Mouse (Mus musculus): ENCODE measurements at regions not wholly inside any gene's neighbourhood (a gene's known extent, or its start where the extent isn't known, plus 50 kb on each side); places are given as distances from the start of the nearest gene placed in this dataset.

- peaks cover 60% of the 10 kb centered on the region for H3K4me1 ChIP-seq (replicated peaks)
- no peak for ATAC-seq (ENCODE audit: low read depth)
- WGBS (ENCODE audit: insufficient replicate concordance): 68% methylated on average over 11 of the region's 11 CpGs
- no peak overlapping the region for H3K4me2 ChIP-seq
- no peak for DNase-seq
- no peaks in the 10 kb centered on the region for H3K9me3 ChIP-seq (replicated peaks)
- peaks cover 21% of the 10 kb centered on the region for H3K27me3 ChIP-seq
- H3K4me3 ChIP-seq (replicated peaks): no peak overlapping the region
- H3K27ac ChIP-seq: no peak overlapping the region
- H3K9ac ChIP-seq: no peak overlapping the region
- no peaks in the 10 kb centered on the region for H3K36me3 ChIP-seq
These were observed 98.6 kb upstream of the Pgrmc2 start for GRCm38 (mm10) chr3:41181438-41181837.

GRCm38 (mm10) chr3:41180911-41181310 lies 98.1 kb upstream of the Pgrmc2 start:
- Histone ChIP-seq H3K4me3 (replicated peaks) (no peak overlapping the region), H3K9ac (no peak overlapping the region), H3K36me3 (no peaks in the 10 kb centered on the region), H3K27me3 (peaks cover 21% of the 10 kb centered on the region), H3K27ac (peak overlapping the region; percentile 35), H3K4me2 (no peak overlapping the region), H3K4me1 (replicated peaks) (peaks cover 59% of the 10 kb centered on the region), H3K9me3 (replicated peaks) (no peaks in the 10 kb centered on the region)
- no peak for DNase-seq
- 70% methylated on average over 7 of the region's 7 CpGs for WGBS (ENCODE audit: insufficient replicate concordance)
- no peak for ATAC-seq (ENCODE audit: low read depth)

- peak; percentile 95 for ATAC-seq (ENCODE audit: low read depth)
- Histone ChIP-seq H3K9me3 (replicated peaks) (no peaks in the 10 kb centered on the region), H3K4me3 (replicated peaks) (no peak overlapping the region), H3K4me2 (peak overlapping the region; percentile 47), H3K4me1 (replicated peaks) (peaks cover 54% of the 10 kb centered on the region), H3K27me3 (peaks cover 18% of the 10 kb centered on the region), H3K36me3 (no peaks in the 10 kb centered on the region), H3K27ac (peak overlapping the region; percentile 84), H3K9ac (peak overlapping the region; percentile 54)
- peak; percentile 69 for DNase-seq
- 40% methylated on average over 4 of the region's 4 CpGs for WGBS (ENCODE audit: insufficient replicate concordance)
These were observed 96.4 kb upstream of the Pgrmc2 start for GRCm38 (mm10) chr3:41179037-41179880.

- no peak for ATAC-seq (ENCODE audit: low read depth)
- H3K4me3 ChIP-seq (replicated peaks): no peak overlapping the region
- no peak overlapping the region for H3K27ac ChIP-seq
- DNase-seq: no peak
- no peaks in the 10 kb centered on the region for H3K9me3 ChIP-seq (replicated peaks)
- H3K27me3 ChIP-seq: no peaks in the 10 kb centered on the region
- H3K4me2 ChIP-seq: no peak overlapping the region
- no peaks in the 10 kb centered on the region for H3K36me3 ChIP-seq
- no peak overlapping the region for H3K9ac ChIP-seq
- H3K4me1 ChIP-seq (replicated peaks): peaks cover 66% of the 10 kb centered on the region
These were observed 94.3 kb upstream of the Pgrmc2 start for GRCm38 (mm10) chr3:41177124-41177523.

GRCm38 (mm10) chr3:41175356-41175755 lies 92.5 kb upstream of the Pgrmc2 start:
- ATAC-seq (ENCODE audit: low read depth) (no peak), DNase-seq (no peak)
- no peaks in the 10 kb centered on the region for H3K36me3 ChIP-seq
- WGBS (ENCODE audit: insufficient replicate concordance): 59% methylated on average over 3 of the region's 3 CpGs
- no peak overlapping the region for H3K4me2 ChIP-seq
- peaks cover 73% of the 10 kb centered on the region for H3K4me1 ChIP-seq (replicated peaks)
- no peak overlapping the region for H3K4me3 ChIP-seq (replicated peaks)
- no peaks in the 10 kb centered on the region for H3K9me3 ChIP-seq (replicated peaks)
- peak overlapping the region; percentile 32; the same call in 1 of the 2 replicates for H3K27ac ChIP-seq
- no peaks in the 10 kb centered on the region for H3K27me3 ChIP-seq
- H3K9ac ChIP-seq: no peak overlapping the region

- no peak for DNase-seq
- H3K9ac ChIP-seq: no peak overlapping the region
- H3K4me2 ChIP-seq: no peak overlapping the region
- no peak for ATAC-seq (ENCODE audit: low read depth)
- 45% methylated on average over 6 of the region's 6 CpGs for WGBS (ENCODE audit: insufficient replicate concordance)
- no peaks in the 10 kb centered on the region for H3K9me3 ChIP-seq (replicated peaks)
- no peaks in the 10 kb centered on the region for H3K27me3 ChIP-seq
- peak overlapping the region; percentile 11; the same call in 1 of the 2 replicates for H3K27ac ChIP-seq
- no peak overlapping the region for H3K4me3 ChIP-seq (replicated peaks)
- no peaks in the 10 kb centered on the region for H3K36me3 ChIP-seq
- H3K4me1 ChIP-seq (replicated peaks): peaks cover 73% of the 10 kb centered on the region
These were observed 90.7 kb upstream of the Pgrmc2 start for GRCm38 (mm10) chr3:41173561-41173960.

- H3K4me1 ChIP-seq (replicated peaks): peaks cover 69% of the 10 kb centered on the region
- WGBS (ENCODE audit: insufficient replicate concordance): 76% methylated on average over 11 of the region's 11 CpGs
- H3K9me3 ChIP-seq (replicated peaks): no peaks in the 10 kb centered on the region
- DNase-seq (no peak), ATAC-seq (ENCODE audit: low read depth) (no peak)
- H3K4me3 ChIP-seq (replicated peaks): no peak overlapping the region
- H3K9ac ChIP-seq: no peak overlapping the region
- H3K27me3 ChIP-seq: no peaks in the 10 kb centered on the region
- peak overlapping the region; percentile 98 for H3K27ac ChIP-seq
- no peaks in the 10 kb centered on the region for H3K36me3 ChIP-seq
- H3K4me2 ChIP-seq: no peak overlapping the region
These were observed 89.7 kb upstream of the Pgrmc2 start for GRCm38 (mm10) chr3:41172306-41173215.

GRCm38 (mm10) chr3:41171772-41172171 lies 88.9 kb upstream of the Pgrmc2 start:
- WGBS (ENCODE audit: insufficient replicate concordance): 83% methylated on average over 4 of the region's 4 CpGs
- H3K27ac ChIP-seq: peak overlapping the region; percentile 98

GRCm38 (mm10) chr3:41171310-41171709 lies 88.5 kb upstream of the Pgrmc2 start:
- WGBS (ENCODE audit: insufficient replicate concordance): 61% methylated on average over 4 of the region's 4 CpGs
- no peaks in the 10 kb centered on the region for H3K9me3 ChIP-seq (replicated peaks)
- H3K27ac ChIP-seq: peak overlapping the region; percentile 98
- no peak overlapping the region for H3K4me2 ChIP-seq
- no peak overlapping the region for H3K4me3 ChIP-seq (replicated peaks)
- H3K9ac ChIP-seq: peak overlapping the region; percentile 42
- ATAC-seq (ENCODE audit: low read depth) (peak; percentile 51), DNase-seq (no peak)
- peaks cover 62% of the 10 kb centered on the region for H3K4me1 ChIP-seq (replicated peaks)
- H3K36me3 ChIP-seq: no peaks in the 10 kb centered on the region
- no peaks in the 10 kb centered on the region for H3K27me3 ChIP-seq

More at GRCm38 (mm10) chr3:41171772-41172171, 88.9 kb upstream of the Pgrmc2 start:
- Histone ChIP-seq H3K4me3 (replicated peaks) (no peak overlapping the region), H3K4me2 (no peak overlapping the region), H3K9ac (peak overlapping the region; percentile 42), H3K4me1 (replicated peaks) (peaks cover 64% of the 10 kb centered on the region), H3K9me3 (replicated peaks) (no peaks in the 10 kb centered on the region), H3K36me3 (no peaks in the 10 kb centered on the region), H3K27me3 (no peaks in the 10 kb centered on the region)
- ATAC-seq (ENCODE audit: low read depth): no peak
- DNase-seq: no peak

GRCm38 (mm10) chr3:41170566-41170965 lies 87.7 kb upstream of the Pgrmc2 start:
- H3K9ac ChIP-seq: peak overlapping the region; percentile 56
- H3K27ac ChIP-seq: peak overlapping the region; percentile 98
- H3K9me3 ChIP-seq (replicated peaks): no peaks in the 10 kb centered on the region
- DNase-seq: no peak
- ATAC-seq (ENCODE audit: low read depth): no peak
- no peaks in the 10 kb centered on the region for H3K36me3 ChIP-seq
- no peak overlapping the region for H3K4me3 ChIP-seq (replicated peaks)
- H3K4me2 ChIP-seq: no peak overlapping the region
- H3K27me3 ChIP-seq: no peaks in the 10 kb centered on the region
- peaks cover 68% of the 10 kb centered on the region for H3K4me1 ChIP-seq (replicated peaks)
- 65% methylated on average over 6 of the region's 6 CpGs for WGBS (ENCODE audit: insufficient replicate concordance)

GRCm38 (mm10) chr3:41169430-41169829 lies 86.6 kb upstream of the Pgrmc2 start:
- ATAC-seq (ENCODE audit: low read depth) (peak; percentile 97), DNase-seq (peak; percentile 82)
- H3K36me3 ChIP-seq: no peaks in the 10 kb centered on the region
- H3K4me2 ChIP-seq: peak overlapping the region; percentile 57
- WGBS (ENCODE audit: insufficient replicate concordance): 31% methylated on average over 10 of the region's 10 CpGs
- H3K9ac ChIP-seq: peak overlapping the region; percentile 56
- no peaks in the 10 kb centered on the region for H3K9me3 ChIP-seq (replicated peaks)
- peak overlapping the region; percentile 98 for H3K27ac ChIP-seq
- no peaks in the 10 kb centered on the region for H3K27me3 ChIP-seq
- H3K4me3 ChIP-seq (replicated peaks): no peak overlapping the region
- H3K4me1 ChIP-seq (replicated peaks): peaks cover 79% of the 10 kb centered on the region

All from liver, embryonic 13.5 days (tissue).